Mouse (Mus musculus) forebrain, postnatal 0 days (tissue): ENCODE data around the gene Prm3. TPM values are rescaled to one million over a fixed set of nuclear protein-coding genes. Genes with fewer than 3 reads are reported as not detected.
A peak's percentile ranks its signal among the peaks of the same experiment; 100 is the strongest.

Experiments used
- ATAC-seq: fragments of 200-750 bp; cut with Nextera tagmentation; 2 replicates; pipeline ENCODE4 v1.8.0; 2017; ENCODE audit warnings: mild to moderate bottlenecking, moderate library complexity
- DNase-seq: peaks from one replicate; pipeline ENCODE4 v3.0.0-alpha.2; 2015
- H3K27ac ChIP-seq: fragments of 300-500 bp; sonication (generic); 2 replicates; pipeline ENCODE4 v1.5.1; 2014; ENCODE audit warnings: low read depth, mild to moderate bottlenecking, antibody characterized with exemption, low read length, moderate library complexity, mixed read lengths
- H3K27me3 ChIP-seq: fragments of 300-500 bp; sonication (generic); 2 replicates; pipeline ENCODE4 v1.6.1; 2014; ENCODE audit warnings: mild to moderate bottlenecking, low read length, mixed read lengths; ENCODE audit not compliant: insufficient read depth
- H3K36me3 ChIP-seq: fragments of 300-500 bp; sonication (generic); 2 replicates; pipeline ENCODE4 v1.6.1; 2014; ENCODE audit warnings: mild to moderate bottlenecking, moderate library complexity; ENCODE audit not compliant: insufficient read depth
- H3K4me1 ChIP-seq: fragments of 300-500 bp; sonication (generic); 2 replicates; pipeline ENCODE4 v1.6.1; 2014; ENCODE audit warnings: antibody characterized with exemption; ENCODE audit not compliant: insufficient read depth
- H3K4me2 ChIP-seq: fragments of 300-500 bp; sonication (generic); 2 replicates; pipeline ENCODE4 v1.6.1; 2014; ENCODE audit warnings: low read depth, mild to moderate bottlenecking, moderate library complexity
- H3K4me3 ChIP-seq: fragments of 300-500 bp; sonication (generic); 2 replicates; pipeline ENCODE4 v1.5.1; 2014; ENCODE audit warnings: low read depth, low read length, mixed read lengths
- H3K9ac ChIP-seq: fragments of 300-500 bp; sonication (generic); 2 replicates; pipeline ENCODE4 v1.6.1; 2014; ENCODE audit warnings: mild to moderate bottlenecking
- H3K9me3 ChIP-seq: fragments of 300-500 bp; sonication (generic); 2 replicates; pipeline ENCODE4 v1.6.1; 2016; ENCODE audit warnings: low read length
- CTCF ChIP-seq: sonication (generic); IDR thresholded peaks from 2 replicates; pipeline ENCODE4 v1.5.1; 2016; ENCODE audit warnings: antibody characterized with exemption, control low read depth, low read depth
- WGBS: fragments of 180-500 bp; shearing (Covaris S2); extraction: QIAGEN DNeasy Blood & Tissue Kit; methylation state at CpG from one replicate; pipeline ENCODE4 v1.1.7; 2014; 5-methylcytosine and 5-hydroxymethylcytosine counted together
- polyA plus RNA-seq: library from polyadenylated mRNA; unstranded; fragments of >200 nt; fragmentation: Nextera tagmentation; extraction: Ambion mirVana; gene quantifications from 2 replicates; pipeline ENCODE4 v1.2.1, GENCODE M21; 2015
- total RNA-seq: library from RNA; depleted of rRNA; stranded (reverse); fragments of >200 nt; gene quantifications from 2 replicates; pipeline ENCODE4 v1.2.3, GENCODE M21; 2014

Gene Prm3
- total and polyA plus RNA-seq, 2 experiments from 2014 or later, result not detected

DNA sequence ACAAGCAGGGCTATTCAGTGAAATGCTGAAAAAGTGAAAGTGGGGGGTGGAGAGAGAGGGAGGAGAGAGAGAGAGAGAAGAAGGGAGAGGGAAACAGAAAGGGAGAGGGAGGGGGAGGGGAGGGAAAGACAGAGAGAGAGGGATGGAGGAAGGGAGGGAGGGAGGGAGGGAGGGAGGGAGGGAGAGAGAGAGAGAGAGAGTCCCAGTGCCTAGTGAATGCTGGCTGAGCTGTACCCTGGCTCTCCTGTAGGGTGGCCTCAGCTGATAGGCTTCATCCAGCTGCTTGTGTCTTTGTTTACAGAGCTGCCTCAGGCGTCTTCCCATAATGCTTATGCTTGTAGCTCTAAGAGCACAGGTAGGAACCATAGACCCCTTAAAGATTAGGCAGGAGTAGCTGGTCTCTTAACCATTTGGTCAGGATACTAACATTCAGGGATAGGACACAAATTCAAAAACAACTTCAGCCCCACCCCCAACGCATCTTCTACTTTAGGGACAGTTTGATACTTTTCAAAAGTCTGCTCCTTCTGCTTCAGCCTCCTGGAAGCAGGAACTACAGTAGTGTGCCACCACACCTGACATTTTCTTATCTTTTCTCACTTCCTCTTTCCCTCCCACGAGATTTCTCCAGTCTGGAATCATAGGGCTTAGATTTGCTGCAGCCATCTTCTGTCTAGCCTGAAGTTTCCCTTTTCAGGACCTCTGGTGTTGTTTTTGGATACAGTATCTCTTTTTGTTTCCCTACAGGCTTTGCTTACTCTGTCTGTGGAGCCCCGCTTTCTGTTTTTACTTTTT, 20.0 kb downstream of the Prm3 start:
- WGBS, result 53% methylated on average over 4 of the region's 4 CpGs

DNA sequence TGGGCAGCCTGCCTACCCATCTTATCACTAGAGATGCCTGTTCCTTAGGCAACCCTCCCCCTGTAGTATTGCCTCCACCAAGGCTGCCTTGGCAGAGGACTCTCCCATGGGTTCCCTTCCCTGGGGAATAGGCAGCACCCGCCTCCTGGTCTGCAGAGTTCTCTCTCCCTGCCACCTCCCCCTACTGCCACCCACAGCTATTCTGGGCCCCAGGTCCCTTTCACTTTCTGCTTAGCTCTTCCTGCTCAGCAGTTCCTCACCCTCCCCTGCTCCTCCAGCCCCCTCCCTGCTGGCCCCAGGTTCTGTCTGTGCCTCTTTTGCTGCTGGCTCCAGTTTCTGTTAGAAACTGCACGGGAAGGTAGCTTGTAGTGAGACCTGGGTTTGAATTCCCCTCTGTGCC, 21.1 kb downstream of the Prm3 start:
- no peaks in the 10 kb centered on the region for H3K36me3 ChIP-seq
- H3K4me3 ChIP-seq, result no peak overlapping the region
- no peak overlapping the region for H3K9ac ChIP-seq
- DNase-seq (no peak), ATAC-seq (no peak)
- no peaks in the 10 kb centered on the region for H3K27me3 ChIP-seq
- no peaks in the 10 kb centered on the region for H3K9me3 ChIP-seq
- H3K4me1 ChIP-seq, result no peaks in the 10 kb centered on the region
- 41% methylated on average over 2 of the region's 2 CpGs for WGBS
- no peak for TF ChIP-seq CTCF
- H3K27ac ChIP-seq, result no peak overlapping the region
- no peak overlapping the region for H3K4me2 ChIP-seq

More for the DNA sequence above, 20.0 kb downstream of the Prm3 start:
- H3K4me2 ChIP-seq, result no peak overlapping the region
- H3K27ac ChIP-seq, result no peak overlapping the region
- H3K27me3 ChIP-seq, result no peaks in the 10 kb centered on the region
- TF ChIP-seq CTCF, result 0 out of 2 replicates have a peak, but pooled peaks have one; percentile 7
- no peak for DNase-seq
- no peak overlapping the region for H3K4me3 ChIP-seq
- H3K9me3 ChIP-seq, result no peaks in the 10 kb centered on the region
- H3K9ac ChIP-seq, result no peak overlapping the region
- ATAC-seq, result peak; percentile 55; the same call in 1 of the 2 replicates
- no peaks in the 10 kb centered on the region for H3K36me3 ChIP-seq
- no peaks in the 10 kb centered on the region for H3K4me1 ChIP-seq

DNA sequence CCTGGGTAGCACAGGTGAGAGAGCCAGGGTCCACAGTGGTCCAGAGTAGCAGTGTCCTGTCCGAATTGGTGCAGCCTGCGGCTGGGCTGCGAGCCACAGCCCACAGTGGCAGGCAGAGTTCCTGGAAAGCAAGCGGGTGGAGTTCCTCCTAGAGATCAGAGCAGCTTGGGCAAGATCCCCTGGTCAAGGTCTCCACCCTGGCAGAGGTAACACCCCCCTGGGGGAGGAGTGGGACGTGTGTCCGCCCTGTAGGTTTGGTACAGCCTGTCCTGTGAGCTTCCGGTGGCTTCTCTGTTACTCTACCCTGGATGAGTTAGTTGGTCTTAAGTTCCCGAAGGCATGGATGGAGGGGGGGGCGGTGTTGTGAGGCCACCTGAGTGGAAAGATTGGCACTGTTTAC, 21.9 kb downstream of the Prm3 start:
- H3K27ac ChIP-seq, result no peak overlapping the region
- H3K27me3 ChIP-seq, result no peaks in the 10 kb centered on the region
- no peak for TF ChIP-seq CTCF
- WGBS, result 71% methylated on average over 9 of the region's 9 CpGs
- no peak overlapping the region for H3K9ac ChIP-seq
- H3K4me2 ChIP-seq, result no peak overlapping the region
- no peaks in the 10 kb centered on the region for H3K4me1 ChIP-seq
- no peaks in the 10 kb centered on the region for H3K36me3 ChIP-seq
- no peak overlapping the region for H3K4me3 ChIP-seq
- H3K9me3 ChIP-seq, result no peaks in the 10 kb centered on the region
- DNase-seq (no peak), ATAC-seq (no peak)

DNA sequence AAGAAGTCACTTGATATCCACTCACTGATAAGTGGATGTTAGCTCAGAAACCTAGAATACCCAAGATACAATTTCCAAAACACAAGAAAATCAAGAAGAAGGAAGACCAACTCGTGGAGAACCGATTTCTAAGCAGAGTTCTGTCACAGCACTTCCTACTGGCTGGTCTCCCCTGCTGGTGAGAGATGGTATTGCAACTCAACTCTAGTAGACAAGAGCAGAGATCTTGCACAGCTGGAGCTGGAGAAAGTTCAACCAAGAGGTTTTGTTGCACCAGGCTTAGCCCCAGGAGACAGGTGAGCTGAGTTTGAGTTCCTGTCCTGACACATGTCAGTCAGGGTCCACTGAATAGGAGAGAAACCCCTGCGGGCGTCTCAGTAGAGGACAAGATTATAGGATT, 23.6 kb downstream of the Prm3 start:
- no peak overlapping the region for H3K27ac ChIP-seq
- ATAC-seq (no peak), DNase-seq (peak; percentile 51)
- H3K4me2 ChIP-seq, result no peak overlapping the region
- no peak overlapping the region for H3K4me3 ChIP-seq
- no peaks in the 10 kb centered on the region for H3K4me1 ChIP-seq
- no peaks in the 10 kb centered on the region for H3K27me3 ChIP-seq
- H3K9me3 ChIP-seq, result no peaks in the 10 kb centered on the region
- H3K36me3 ChIP-seq, result no peaks in the 10 kb centered on the region
- H3K9ac ChIP-seq, result no peak overlapping the region
- TF ChIP-seq CTCF, result peak; percentile 78
- WGBS, result 42% methylated on average over 4 of the region's 4 CpGs

DNA sequence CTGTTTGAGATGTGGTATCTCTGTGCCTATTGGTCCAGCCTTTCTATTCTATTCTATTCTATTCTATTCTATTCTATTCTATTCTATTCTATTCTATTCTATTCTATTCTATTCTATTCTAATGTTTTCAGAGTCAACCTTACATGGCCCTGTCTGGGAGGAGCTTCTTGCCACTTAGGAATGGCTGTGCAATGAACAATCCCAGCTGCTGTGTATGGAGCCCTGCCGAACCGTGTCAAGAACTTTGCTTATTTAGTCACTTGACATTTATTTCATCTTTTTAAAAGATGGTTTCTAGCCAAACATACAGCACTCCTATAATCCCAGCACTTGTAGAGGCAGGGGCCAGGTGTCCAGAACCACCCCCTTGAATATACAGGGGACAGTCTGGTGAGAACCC, 26.4 kb downstream of the Prm3 start:
- H3K9ac ChIP-seq, result no peak overlapping the region
- ATAC-seq (no peak), DNase-seq (no peak)
- WGBS, result 70% methylated on average over 2 of the region's 2 CpGs
- no peak overlapping the region for H3K4me2 ChIP-seq
- H3K27ac ChIP-seq, result no peak overlapping the region
- H3K4me1 ChIP-seq, result no peaks in the 10 kb centered on the region
- no peak overlapping the region for H3K4me3 ChIP-seq
- no peaks in the 10 kb centered on the region for H3K9me3 ChIP-seq
- TF ChIP-seq CTCF, result no peak
- H3K27me3 ChIP-seq, result no peaks in the 10 kb centered on the region
- H3K36me3 ChIP-seq, result no peaks in the 10 kb centered on the region

DNA sequence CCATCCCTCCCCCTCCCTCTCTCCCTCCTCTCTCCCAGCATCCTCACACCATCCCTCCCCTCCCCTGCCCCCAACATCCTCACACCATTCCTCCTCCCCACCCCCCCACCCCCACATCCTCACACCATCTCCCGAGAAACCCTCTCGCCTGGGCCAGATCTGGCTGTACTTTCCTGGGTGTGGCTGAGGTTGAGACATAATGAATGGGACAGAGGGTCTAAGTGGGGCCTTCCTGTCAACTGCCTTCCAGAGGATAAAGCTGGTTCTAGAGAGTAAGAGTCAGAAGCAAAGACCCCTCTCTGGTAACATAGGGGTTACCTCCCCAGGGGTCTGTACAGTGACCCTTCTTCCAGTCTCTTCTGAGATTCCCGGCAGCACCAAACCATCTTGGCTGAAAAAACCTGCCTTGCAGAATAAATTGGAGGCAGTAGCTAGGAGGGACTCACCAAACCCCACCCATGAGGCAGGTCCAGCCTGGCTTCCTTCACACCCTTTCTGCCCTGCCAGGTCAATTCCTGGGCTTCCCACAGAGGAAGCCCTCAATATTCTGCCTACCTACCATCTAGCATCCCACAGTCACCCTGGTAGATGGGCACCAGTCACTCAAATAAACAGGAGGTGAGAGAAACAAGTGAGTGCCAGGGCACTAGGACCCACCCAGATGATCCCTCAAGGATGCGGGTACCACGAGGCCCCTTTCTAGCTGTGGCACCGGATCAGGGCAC, 27.0 kb downstream of the Prm3 start:
- no peak overlapping the region for H3K4me2 ChIP-seq
- WGBS, result 68% methylated on average over 6 of the region's 6 CpGs
- ATAC-seq, result no peak
- DNase-seq, result no peak
- no peak overlapping the region for H3K4me3 ChIP-seq
- no peak overlapping the region for H3K9ac ChIP-seq
- no peak for TF ChIP-seq CTCF
- no peaks in the 10 kb centered on the region for H3K4me1 ChIP-seq
- H3K36me3 ChIP-seq, result no peaks in the 10 kb centered on the region
- no peaks in the 10 kb centered on the region for H3K27me3 ChIP-seq
- no peak overlapping the region for H3K27ac ChIP-seq
- H3K9me3 ChIP-seq, result no peaks in the 10 kb centered on the region

DNA sequence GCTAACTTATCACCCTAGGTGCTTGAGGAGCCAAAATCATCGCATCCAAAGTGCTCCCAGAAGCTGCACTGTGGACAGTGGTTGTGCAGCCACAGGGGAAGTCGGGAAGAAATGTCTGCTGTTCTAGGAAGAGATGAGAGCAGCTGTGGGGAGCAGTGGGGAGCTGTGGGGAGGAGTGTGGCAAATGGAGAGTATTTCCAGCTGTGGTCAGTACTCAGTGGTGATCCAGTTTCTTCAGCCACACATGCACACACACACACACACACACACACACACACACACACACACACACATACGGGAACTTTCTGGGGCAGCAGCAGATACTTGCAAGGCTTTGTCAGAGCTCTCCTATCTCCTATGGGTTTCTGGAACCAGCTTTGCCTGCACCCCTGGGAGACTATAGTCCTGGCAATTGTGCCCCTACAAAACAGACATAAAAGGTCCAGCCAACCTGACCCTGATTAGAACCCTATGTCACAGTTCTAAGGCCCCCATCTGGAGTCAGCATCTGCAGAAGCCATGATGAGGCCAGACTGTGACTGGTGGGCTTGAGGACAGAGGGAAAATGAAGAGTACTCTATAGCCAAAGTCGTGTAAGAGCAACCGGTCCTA, 28.0 kb downstream of the Prm3 start:
- Histone ChIP-seq H3K4me3 (no peak overlapping the region), H3K4me1 (no peaks in the 10 kb centered on the region), H3K27ac (no peak overlapping the region), H3K9ac (no peak overlapping the region), H3K9me3 (no peaks in the 10 kb centered on the region), H3K27me3 (no peaks in the 10 kb centered on the region), H3K36me3 (no peaks in the 10 kb centered on the region), H3K4me2 (no peak overlapping the region)
- ATAC-seq (no peak), DNase-seq (no peak)
- TF ChIP-seq CTCF, result no peak
- 77% methylated on average over 5 of the region's 5 CpGs for WGBS
